Comparison of ENCODE assay signal across 27 mouse cellular contexts in genomic region chr15:86329911-86330310, GRCm38 (mm10).
DNase-seq lines count a peak whose midpoint lies in the region; ATAC-seq and TF ChIP-seq lines count a peak whose summit lies in the region.
"Had no signal": no experiment of that assay in that cellular context is flagged by ENCODE, and none has a peak within 500 bp of the region (broad histone marks: within the 10 kb centered on the region; RNA-seq: fewer than 3 reads in every experiment).

No protein-coding gene starts in this region.

- H3K27ac ChIP-seq in forebrain, embryonic 13.5 days: peak overlapping the region; percentile 63
- H3K27ac ChIP-seq in forebrain, embryonic 10.5 days: no peak overlapping the region
- H3K27ac ChIP-seq in lung, embryonic 14.5 days (ENCODE audit: low read depth): no peak overlapping the region
- H3K27ac ChIP-seq in forebrain, embryonic 16.5 days (ENCODE audit: low read length): no peak overlapping the region
- H3K27ac ChIP-seq: gastrocnemius, adult 2 months; heart, adult 2 months; heart, embryonic 13.5 days; kidney, embryonic 15.5 days; limb, embryonic 13.5 days; macrophage; neural tube, embryonic 12.5 days; stomach, postnatal 0 days had no signal

- intact Hi-C loops in gastrocnemius, postnatal 14 days (cut with DNase I; ENCODE audit: low total_unique reads): no loop called here

- no peaks in the 10 kb centered on the region for H3K9me3 ChIP-seq in forebrain, embryonic 13.5 days (replicated peaks)
- no peaks in the 10 kb centered on the region for H3K9me3 ChIP-seq in forebrain, embryonic 10.5 days
- H3K9me3 ChIP-seq in lung, embryonic 14.5 days (ENCODE audit: low read depth, low read length): no peaks in the 10 kb centered on the region
- H3K9me3 ChIP-seq in forebrain, embryonic 16.5 days (ENCODE audit: control insufficient read depth, low read length): no peaks in the 10 kb centered on the region
- H3K9me3 ChIP-seq: heart, embryonic 13.5 days; kidney, embryonic 15.5 days; limb, embryonic 13.5 days; neural tube, embryonic 12.5 days had no signal

- H3K4me2 ChIP-seq in forebrain, embryonic 13.5 days: no peak overlapping the region
- no peak overlapping the region for H3K4me2 ChIP-seq in lung, embryonic 14.5 days
- H3K4me2 ChIP-seq in forebrain, embryonic 16.5 days (ENCODE audit: low read length): no peak overlapping the region
- H3K4me2 ChIP-seq: heart, embryonic 13.5 days; kidney, embryonic 15.5 days; limb, embryonic 13.5 days; liver, embryonic 11.5 days; neural tube, embryonic 12.5 days had no signal

- H3K4me3 ChIP-seq in forebrain, embryonic 13.5 days: no peak overlapping the region
- no peak overlapping the region for H3K4me3 ChIP-seq in forebrain, embryonic 10.5 days
- no peak overlapping the region for H3K4me3 ChIP-seq in lung, embryonic 14.5 days (ENCODE audit: low read depth, low read length)
- H3K4me3 ChIP-seq in forebrain, embryonic 16.5 days (replicated peaks; ENCODE audit: low read length): no peak overlapping the region
- H3K4me3 ChIP-seq: gastrocnemius, adult 2 months; heart, adult 2 months; heart, embryonic 13.5 days; kidney, embryonic 15.5 days; limb, embryonic 13.5 days; neural tube, embryonic 12.5 days had no signal

- peak; percentile 63; the same call in 1 of the 2 replicates for ATAC-seq in forebrain, embryonic 13.5 days
- no peak for ATAC-seq in lung, embryonic 14.5 days (ENCODE audit: insufficient read depth)
- ATAC-seq in forebrain, embryonic 16.5 days: peak; percentile 56; the same call in 1 of the 2 replicates
- ATAC-seq: liver, postnatal 0 days had no signal

- 42% methylated on average over 7 of the region's 7 CpGs for WGBS in forebrain, embryonic 13.5 days
- WGBS in forebrain, embryonic 10.5 days: 93% methylated on average over 7 of the region's 7 CpGs
- WGBS in lung, embryonic 14.5 days: 46% methylated on average over 7 of the region's 7 CpGs
- 21% methylated on average over 7 of the region's 7 CpGs for WGBS in forebrain, embryonic 16.5 days

- no peak overlapping the region for H3K9ac ChIP-seq in forebrain, embryonic 13.5 days
- H3K9ac ChIP-seq in lung, embryonic 14.5 days: no peak overlapping the region
- H3K9ac ChIP-seq in forebrain, embryonic 16.5 days (replicated peaks; ENCODE audit: low read depth, low read length): no peak overlapping the region
- H3K9ac ChIP-seq: heart, embryonic 13.5 days; kidney, embryonic 15.5 days; limb, embryonic 13.5 days; liver, postnatal 0 days; neural tube, embryonic 12.5 days had no signal

- H3K27me3 ChIP-seq in forebrain, embryonic 13.5 days: no peaks in the 10 kb centered on the region
- H3K27me3 ChIP-seq in forebrain, embryonic 10.5 days (ENCODE audit: poor library complexity, severe bottlenecking): no peaks in the 10 kb centered on the region
- no peaks in the 10 kb centered on the region for H3K27me3 ChIP-seq in lung, embryonic 14.5 days (ENCODE audit: insufficient read depth, low read length)
- no peaks in the 10 kb centered on the region for H3K27me3 ChIP-seq in forebrain, embryonic 16.5 days (replicated peaks; ENCODE audit: control insufficient read depth, insufficient read depth, low read length)
- H3K27me3 ChIP-seq: heart, embryonic 13.5 days; kidney, embryonic 15.5 days; limb, embryonic 13.5 days; neural tube, embryonic 12.5 days had no signal

- peaks cover 53% of the 10 kb centered on the region for H3K4me1 ChIP-seq in forebrain, embryonic 13.5 days
- H3K4me1 ChIP-seq in forebrain, embryonic 10.5 days: peaks cover 12% of the 10 kb centered on the region; the same call in 1 of the 2 replicates
- H3K4me1 ChIP-seq in lung, embryonic 14.5 days (ENCODE audit: insufficient read depth): no peaks in the 10 kb centered on the region
- H3K4me1 ChIP-seq in forebrain, embryonic 16.5 days (replicated peaks; ENCODE audit: control insufficient read depth, insufficient read depth, low read length): peaks cover 34% of the 10 kb centered on the region
- H3K4me1 ChIP-seq: heart, embryonic 13.5 days; kidney, embryonic 15.5 days had no signal

- no peak for DNase-seq in forebrain, embryonic 10.5 days (ENCODE audit: extremely low spot score, low spot score)
- peak; percentile 35 for DNase-seq in lung, embryonic 14.5 days
- DNase-seq in lung, adult 18-20 months: no peak
- DNase-seq in MN1 (ENCODE audit: low spot score): peak; percentile 27
- DNase-seq in gastrocnemius, postnatal 14 days: no peak
- no peak for DNase-seq in cerebellum, postnatal 25 days
- DNase-seq: adrenal gland, postnatal 25 days; cerebellum, adult 18-20 months; gastrocnemius, adult 2 months; heart, adult 2 months; heart, postnatal 10 days; kidney, adult 18-20 months; kidney, postnatal 25 days; liver, postnatal 0 days; lung, postnatal 10 days; right cerebral cortex, postnatal 4 days; thymus, adult 18-20 months; thymus, postnatal 25 days had no signal

- no peak for TF ChIP-seq CTCF in lung, embryonic 14.5 days (IDR thresholded peaks at IDR 0.05; ENCODE audit: low read depth)

- H3K36me3 ChIP-seq in forebrain, embryonic 13.5 days (ENCODE audit: poor library complexity, severe bottlenecking): no peaks in the 10 kb centered on the region
- no peaks in the 10 kb centered on the region for H3K36me3 ChIP-seq in forebrain, embryonic 10.5 days (replicated peaks)
- no peaks in the 10 kb centered on the region for H3K36me3 ChIP-seq in lung, embryonic 14.5 days (ENCODE audit: insufficient read depth)
- H3K36me3 ChIP-seq in forebrain, embryonic 16.5 days (ENCODE audit: control insufficient read depth, insufficient read depth): no peaks in the 10 kb centered on the region
- H3K36me3 ChIP-seq: heart, embryonic 13.5 days; kidney, embryonic 15.5 days; limb, embryonic 13.5 days; neural tube, embryonic 12.5 days had no signal

Comparison
In these comparisons a context has a peak if more than half of its experiments do, and no peak if none do; other contexts are left out.
1. DNase-seq: peak in lung, embryonic 14.5 days (single experiment) and MN1 (single experiment); none in forebrain, embryonic 10.5 days (single experiment), lung, adult 18-20 months (0 of 2), gastrocnemius, postnatal 14 days (single experiment) and cerebellum, postnatal 25 days (0 of 2).